Mouse (Mus musculus) ES-Bruce4 (cell line): Measurements from ENCODE around the gene BC053393. TPM values are rescaled to one million over a fixed set of nuclear protein-coding genes. Genes with fewer than 3 reads are reported as not detected.

ENCODE experiments used
- H3K27ac ChIP-seq: 2 replicates; pipeline ENCODE4 v1.5.1; 2012; ENCODE audit warnings: low read length, inconsistent platforms; ENCODE audit not compliant: insufficient read depth
- H3K27me3 ChIP-seq: 2 replicates; pipeline ENCODE4 v1.6.1; 2012; ENCODE audit warnings: mild to moderate bottlenecking, low read length, inconsistent platforms; ENCODE audit not compliant: control insufficient read depth, poor library complexity, insufficient read depth, severe bottlenecking
- H3K36me3 ChIP-seq: 2 replicates; pipeline ENCODE4 v1.6.1; 2012; ENCODE audit warnings: inconsistent platforms, mild to moderate bottlenecking, low read length, moderate library complexity; ENCODE audit not compliant: control insufficient read depth, poor library complexity, insufficient read depth, severe bottlenecking
- H3K4me1 ChIP-seq: one replicate; pipeline ENCODE4 v1.8.1; 2011; ENCODE audit warnings: low read length; ENCODE audit not compliant: control insufficient read depth, insufficient read depth
- H3K4me3 ChIP-seq: 2 replicates; pipeline ENCODE4 v1.5.1; 2011; ENCODE audit warnings: low read depth, mild to moderate bottlenecking, low read length
- H3K9ac ChIP-seq: 2 replicates; pipeline ENCODE4 v1.6.1; 2012; ENCODE audit warnings: low read depth, mild to moderate bottlenecking, inconsistent platforms; ENCODE audit not compliant: poor library complexity, severe bottlenecking
- H3K9me3 ChIP-seq: replicated peaks from 2 replicates; pipeline ENCODE4 v1.6.1; 2012; ENCODE audit warnings: mild to moderate bottlenecking, low read length, inconsistent platforms; ENCODE audit not compliant: control insufficient read depth, poor library complexity, insufficient read depth, severe bottlenecking
- CTCF ChIP-seq: IDR thresholded peaks from one replicate; pipeline ENCODE4 v1.8.1; 2011; ENCODE audit warnings: low read depth, low read length
- EP300 ChIP-seq: IDR thresholded peaks from 2 replicates; pipeline ENCODE4 v1.6.1; 2011; ENCODE audit warnings: low read depth, low read length; ENCODE audit not compliant: insufficient read depth
- POLR2A ChIP-seq: IDR thresholded peaks from one replicate; pipeline ENCODE4 v1.8.1; 2011; ENCODE audit warnings: low read length; ENCODE audit not compliant: insufficient read depth
- polyA plus RNA-seq: library from polyadenylated mRNA; stranded (reverse); fragments of >200 nt; gene quantifications from 2 replicates; pipeline ENCODE4 v1.2.4, GENCODE M21; 2011; ENCODE audit warnings: low read depth; ENCODE audit not compliant: missing spikeins, insufficient read depth, insufficient read length

Gene BC053393
- polyA plus RNA-seq, result not detected in 2 replicates

DNA sequence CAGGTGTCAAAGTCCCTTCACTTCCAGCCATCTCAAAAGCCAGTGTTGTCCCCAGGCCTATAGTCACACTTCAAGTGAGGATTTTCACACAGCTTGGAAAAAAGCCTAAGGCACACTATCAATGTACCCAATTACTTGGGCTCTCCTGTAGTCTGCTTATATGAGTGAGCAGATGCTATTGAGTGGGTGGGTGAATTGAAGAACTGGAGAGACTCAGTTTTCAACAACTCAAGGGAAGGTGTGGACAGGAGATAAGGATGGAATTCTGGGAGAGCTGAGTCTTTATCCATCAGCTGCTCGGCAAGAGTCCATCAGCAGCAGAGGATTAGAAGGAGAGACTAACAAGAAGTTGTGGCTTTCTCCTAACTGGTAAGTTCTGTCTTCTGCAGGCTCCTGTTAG is at the start of gene BC053393:
Gene BC053393 (plus strand): TSS at position 210 of the 400 bp plus-strand sequence.
- Histone ChIP-seq H3K36me3 (no peaks in the 10 kb centered on the region), H3K27ac (no peak within 1 kb of the TSS), H3K9ac (no peak within 1 kb of the TSS), H3K9me3 (no peaks in the 10 kb centered on the region), H3K27me3 (no peaks in the 10 kb centered on the region), H3K4me3 (no peak within 1 kb of the TSS), H3K4me1 (no peaks in the 10 kb centered on the region)
- TF ChIP-seq POLR2A (no peak), CTCF (no peak), EP300 (no peak)

DNA sequence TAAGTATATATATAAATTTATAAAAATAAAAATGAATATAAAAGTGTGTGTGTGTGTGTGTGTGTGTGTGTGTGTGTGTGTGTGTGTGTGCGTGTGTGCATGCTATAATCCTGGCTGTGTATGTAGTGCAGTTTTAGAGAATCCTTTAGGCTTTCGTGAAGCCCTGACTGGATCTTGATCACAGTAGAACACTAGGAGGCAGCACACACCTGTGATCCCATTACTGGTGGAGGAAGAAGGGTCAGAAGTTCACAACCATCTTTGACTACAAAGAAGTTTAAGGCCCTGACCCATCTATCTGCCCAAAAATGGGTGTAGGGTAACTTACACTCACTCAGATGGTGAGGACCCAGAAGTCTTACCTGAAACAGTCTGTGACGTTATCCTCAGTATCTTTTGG is 48.6 kb upstream of the BC053393 start:
- H3K9me3 ChIP-seq, result no peaks in the 10 kb centered on the region
- H3K9ac ChIP-seq, result no peak overlapping the region
- TF ChIP-seq EP300, result no peak
- TF ChIP-seq CTCF, result peak; percentile 7
- TF ChIP-seq POLR2A, result no peak

DNA sequence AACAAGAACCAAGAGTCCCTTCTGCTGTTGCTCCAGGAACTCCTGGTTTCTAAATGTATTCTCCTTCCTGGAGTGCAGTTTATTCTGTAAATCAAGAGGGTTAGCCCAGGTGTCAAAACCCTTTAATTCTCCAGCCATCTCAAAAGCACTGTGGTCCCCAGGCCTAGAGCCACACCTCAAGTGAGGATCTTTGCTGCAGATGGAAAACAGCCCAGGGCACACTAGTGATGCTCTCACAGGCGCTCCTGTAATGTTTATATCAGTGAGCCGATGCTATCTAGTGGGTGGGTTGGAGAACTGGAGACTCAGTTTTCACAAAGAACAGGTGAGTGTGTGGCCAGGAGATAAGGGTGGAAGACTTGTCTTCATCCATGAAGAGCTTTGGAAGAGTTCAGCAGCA is 47.4 kb upstream of the BC053393 start, which contains the start of gene Gm12169:
Gene Gm12169 (plus strand): TSS at position 301 of the 400 bp plus-strand sequence.
- no peaks in the 10 kb centered on the region for H3K27me3 ChIP-seq
- no peak within 1 kb of the TSS for H3K27ac ChIP-seq
- H3K9me3 ChIP-seq, result no peaks in the 10 kb centered on the region
- H3K9ac ChIP-seq, result no peak within 1 kb of the TSS
- no peak within 1 kb of the TSS for H3K4me3 ChIP-seq
- H3K4me1 ChIP-seq, result peaks cover 2% of the 10 kb centered on the region
- H3K36me3 ChIP-seq, result no peaks in the 10 kb centered on the region
- TF ChIP-seq POLR2A (no peak), CTCF (no peak), EP300 (no peak)

More for the DNA sequence above, 48.6 kb upstream of the BC053393 start:
- Histone ChIP-seq H3K27ac (no peak overlapping the region), H3K27me3 (no peaks in the 10 kb centered on the region), H3K4me1 (peaks cover 2% of the 10 kb centered on the region), H3K36me3 (no peaks in the 10 kb centered on the region), H3K4me3 (no peak overlapping the region)

DNA sequence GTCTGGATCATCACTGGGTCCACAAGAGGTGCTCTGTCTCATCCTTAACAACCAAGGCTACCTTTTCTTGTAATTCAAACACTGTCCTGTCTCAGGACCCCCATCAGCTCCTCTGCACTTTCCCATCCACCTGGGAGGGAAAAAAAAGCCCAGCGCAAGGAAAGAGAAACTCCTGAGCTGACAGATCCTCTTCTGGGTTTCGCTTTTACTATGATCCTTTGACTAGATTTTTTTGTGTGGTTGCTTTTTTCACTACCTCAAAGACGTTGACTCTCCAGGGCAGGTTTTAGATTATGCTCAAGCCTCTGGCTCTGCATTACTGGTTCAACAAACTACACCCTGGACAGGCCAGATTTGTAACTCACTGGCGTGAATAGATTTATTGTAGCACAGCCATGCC is 41.2 kb upstream of the BC053393 start:
- TF ChIP-seq POLR2A (no peak), CTCF (no peak), EP300 (no peak)
- Histone ChIP-seq H3K27ac (no peak overlapping the region), H3K36me3 (no peaks in the 10 kb centered on the region), H3K9ac (no peak overlapping the region), H3K27me3 (no peaks in the 10 kb centered on the region), H3K4me3 (no peak overlapping the region), H3K4me1 (peaks cover 2% of the 10 kb centered on the region), H3K9me3 (no peaks in the 10 kb centered on the region)

DNA sequence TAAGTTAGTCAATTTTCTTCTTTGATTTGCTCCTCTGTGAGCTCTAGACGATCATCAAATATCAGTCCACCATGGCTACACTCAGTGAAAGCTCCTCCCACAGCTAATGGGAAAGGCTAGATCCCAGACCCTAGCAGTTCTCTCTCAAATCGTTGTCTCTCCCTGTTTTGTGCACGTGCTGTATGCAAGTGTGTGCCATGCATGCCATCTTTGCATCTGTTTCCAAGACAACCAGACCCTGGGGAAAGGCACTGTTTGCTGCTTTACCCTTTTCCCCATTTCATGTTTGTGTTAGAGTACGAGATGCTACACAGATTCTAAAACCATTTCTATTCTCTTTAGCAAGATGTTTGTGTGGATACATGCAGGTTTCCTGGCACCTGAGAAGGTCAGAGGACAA is 34.4 kb upstream of the BC053393 start:
- TF ChIP-seq POLR2A (no peak), CTCF (no peak), EP300 (no peak)
- H3K9ac ChIP-seq, result no peak overlapping the region
- no peak overlapping the region for H3K27ac ChIP-seq
- no peaks in the 10 kb centered on the region for H3K4me1 ChIP-seq
- no peaks in the 10 kb centered on the region for H3K9me3 ChIP-seq
- no peaks in the 10 kb centered on the region for H3K36me3 ChIP-seq
- no peak overlapping the region for H3K4me3 ChIP-seq
- no peaks in the 10 kb centered on the region for H3K27me3 ChIP-seq

DNA sequence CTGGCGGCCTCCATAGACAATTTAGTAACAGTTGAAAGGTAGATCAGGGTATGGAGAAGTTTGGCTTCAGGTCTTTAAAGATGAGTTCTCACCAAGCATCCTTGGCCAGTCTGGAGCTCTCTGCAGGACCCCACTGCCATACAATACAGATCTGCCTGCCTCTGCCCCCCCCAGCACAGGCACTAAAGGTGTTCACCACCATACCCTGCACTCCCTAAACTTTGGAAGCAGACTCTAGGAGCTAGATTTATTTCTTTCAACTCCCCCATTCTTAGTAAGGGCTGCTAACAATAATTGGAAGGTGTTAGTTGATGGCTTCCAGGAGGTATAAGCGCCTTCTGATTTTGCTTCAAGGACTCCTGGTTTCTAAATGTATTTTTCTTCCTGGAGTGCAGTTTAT is 27.8 kb upstream of the BC053393 start:
- TF ChIP-seq EP300, result no peak
- TF ChIP-seq CTCF, result no peak
- no peak for TF ChIP-seq POLR2A
- H3K4me3 ChIP-seq, result no peak overlapping the region
- no peaks in the 10 kb centered on the region for H3K9me3 ChIP-seq
- H3K9ac ChIP-seq, result no peak overlapping the region
- H3K4me1 ChIP-seq, result no peaks in the 10 kb centered on the region
- H3K36me3 ChIP-seq, result no peaks in the 10 kb centered on the region
- no peak overlapping the region for H3K27ac ChIP-seq
- no peaks in the 10 kb centered on the region for H3K27me3 ChIP-seq
